Mouse (Mus musculus) right cerebral cortex, postnatal 10 days (tissue): ENCODE data around the gene Cyb561.

ENCODE experiments used
- DNase-seq, 2 experiments: peaks; one replicate each; pipeline ENCODE4 v3.0.0; 2021; ENCODE audit warnings: low spot score in 2 of 2

Gene Cyb561

GRCm38 (mm10) chr11:105952911-105953386, at the start of gene Cyb561:
Gene Cyb561 (minus strand): TSS chr11:105953336.
- no peak for DNase-seq

GRCm38 (mm10) chr11:106001718-106002117, 48.6 kb upstream of the Cyb561 start:
- no peak for DNase-seq

- no peak for DNase-seq
These were observed 46.9 kb upstream of the Cyb561 start for GRCm38 (mm10) chr11:106000062-106000461.

DNA sequence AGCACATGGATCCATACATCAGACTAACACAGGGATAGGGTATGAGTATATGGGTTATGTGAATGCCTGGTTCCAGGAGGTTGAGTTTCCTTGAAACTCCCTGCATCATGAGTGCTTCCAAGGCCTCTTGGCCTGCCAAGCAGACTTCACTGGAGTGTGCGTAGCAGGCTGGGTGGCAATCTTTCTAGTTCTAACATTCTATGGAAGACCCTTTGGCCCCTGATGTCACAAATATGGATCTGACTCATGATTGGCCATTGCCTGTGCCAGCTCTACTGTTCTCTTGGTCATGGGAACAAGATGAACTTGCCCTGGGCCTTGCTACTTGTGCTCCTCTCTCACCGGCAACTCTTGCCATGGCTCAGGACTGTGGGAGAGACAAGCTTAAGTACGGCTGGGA, 41.2 kb upstream of the Cyb561 start, which contains the start of gene Ace3:
Gene Ace3 (plus strand): TSS at position 301 of the 400 bp plus-strand sequence.
- DNase-seq = no peak

GRCm38 (mm10) chr11:105990231-105990630, 37.1 kb upstream of the Cyb561 start:
- DNase-seq = no peak

GRCm38 (mm10) chr11:105989446-105989845, 36.3 kb upstream of the Cyb561 start:
- no peak for DNase-seq

DNA sequence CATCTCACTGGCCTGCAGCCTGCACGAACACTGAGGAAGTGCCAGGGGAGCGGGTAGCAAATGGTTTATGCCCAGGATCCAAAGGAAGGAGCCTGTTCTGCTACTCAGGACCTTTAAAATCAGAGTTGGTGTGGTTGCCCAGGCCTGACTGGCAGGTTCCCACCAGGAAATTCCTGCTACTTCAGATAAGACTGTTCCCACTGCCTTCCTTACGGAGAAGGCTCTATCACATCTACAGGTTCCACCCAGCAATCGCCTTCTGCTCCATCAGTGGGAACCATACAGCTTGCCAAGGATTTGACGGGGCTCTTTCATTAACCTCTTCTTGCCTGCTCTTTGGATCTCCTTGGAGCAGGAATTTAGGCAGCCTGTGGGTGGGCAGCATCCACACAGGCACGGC, 34.3 kb upstream of the Cyb561 start:
- no peak for DNase-seq

- no peak for DNase-seq
These were observed 31.3 kb upstream of the Cyb561 start for GRCm38 (mm10) chr11:105984452-105984851.

- no peak for DNase-seq
These were observed 25.5 kb upstream of the Cyb561 start for GRCm38 (mm10) chr11:105978634-105979033.

GRCm38 (mm10) chr11:105978232-105978631, 25.1 kb upstream of the Cyb561 start:
- no peak for DNase-seq

GRCm38 (mm10) chr11:105975636-105976035, 22.5 kb upstream of the Cyb561 start:
- no peak for DNase-seq

DNA sequence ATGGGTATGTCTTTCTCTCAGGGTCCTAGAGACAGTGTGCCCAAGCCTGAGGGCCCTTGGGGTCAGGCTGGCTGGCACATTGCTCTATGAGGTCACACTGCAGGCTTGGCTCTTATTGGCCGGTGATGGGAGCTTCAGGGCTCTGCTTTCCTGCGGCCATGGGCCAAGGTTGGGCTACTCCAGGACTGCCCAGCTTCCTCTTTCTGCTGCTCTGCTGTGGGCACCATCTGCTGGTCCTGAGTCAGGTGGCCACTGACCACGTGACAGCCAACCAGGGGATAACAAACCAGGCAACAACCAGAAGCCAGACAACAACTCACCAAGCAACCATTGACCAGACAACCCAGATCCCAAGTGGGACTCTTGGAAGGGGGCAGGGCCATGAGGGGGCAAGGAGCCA, 21.9 kb upstream of the Cyb561 start:
- no peak for DNase-seq

DNA sequence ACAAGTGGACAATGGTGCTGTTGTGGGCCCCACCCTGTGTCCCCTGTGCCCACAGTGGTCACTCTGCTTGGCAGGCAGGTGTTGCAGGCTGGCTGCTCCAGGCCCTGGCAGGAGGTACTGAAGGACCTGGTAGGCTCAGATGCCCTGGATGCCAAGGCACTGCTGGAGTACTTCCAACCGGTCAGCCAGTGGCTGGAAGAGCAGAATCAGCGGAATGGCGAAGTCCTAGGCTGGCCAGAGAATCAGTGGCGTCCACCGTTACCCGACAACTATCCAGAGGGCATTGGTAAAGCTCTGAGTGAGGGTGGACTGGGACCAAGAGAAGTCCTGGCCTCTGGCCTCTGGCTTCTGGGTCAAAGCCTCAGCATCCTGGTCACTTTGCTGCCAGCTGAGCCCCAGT, 21.5 kb upstream of the Cyb561 start:
- no peak for DNase-seq

GRCm38 (mm10) chr11:105969516-105969915, 16.4 kb upstream of the Cyb561 start:
- DNase-seq = peak in 1 of 2 experiments; percentile 50

- no peak for DNase-seq
These were observed 15.8 kb upstream of the Cyb561 start for GRCm38 (mm10) chr11:105968948-105969347.

- DNase-seq = no peak
These were observed 14.8 kb upstream of the Cyb561 start, which contains the start of gene Ace for GRCm38 (mm10) chr11:105967741-105968574. Gene Ace (plus strand): TSS chr11:105967945.

GRCm38 (mm10) chr11:105966288-105966687, 13.2 kb upstream of the Cyb561 start:
- no peak for DNase-seq

- DNase-seq = no peak
These were observed 11.6 kb upstream of the Cyb561 start for GRCm38 (mm10) chr11:105964691-105965090.

DNA sequence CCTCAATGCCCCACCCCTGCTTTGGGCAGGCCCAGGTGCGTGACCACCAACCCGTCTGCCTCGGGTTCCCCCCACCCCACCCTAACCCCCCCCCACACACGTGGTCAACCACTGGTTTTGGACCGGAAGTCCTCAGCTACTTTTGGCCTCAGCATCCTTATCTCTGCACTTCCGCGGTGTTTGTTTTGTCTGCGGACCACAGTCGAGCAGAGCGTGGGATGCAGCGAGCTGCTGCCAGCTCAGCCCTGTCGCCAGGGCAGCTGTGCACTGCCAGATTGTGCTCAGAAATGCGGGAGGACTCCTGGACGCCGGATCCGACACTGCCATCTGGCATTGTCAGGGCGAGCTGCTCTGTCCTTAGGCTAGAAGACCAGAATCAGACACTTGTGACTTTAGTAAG, 6.2 kb upstream of the Cyb561 start:
- DNase-seq = peak; percentile 62 to 69

- DNase-seq = no peak
These were observed 5.4 kb upstream of the Cyb561 start for GRCm38 (mm10) chr11:105958566-105958965.

- DNase-seq = no peak
These were observed 4.4 kb upstream of the Cyb561 start for GRCm38 (mm10) chr11:105957501-105957900.

GRCm38 (mm10) chr11:105955815-105956430, 2.8 kb upstream of the Cyb561 start:
- no peak for DNase-seq

- no peak for DNase-seq
These were observed 266 bp upstream of the Cyb561 start for GRCm38 (mm10) chr11:105953402-105953801.
